Mouse (Mus musculus): Measurements from ENCODE around the gene Defa35.
"Not testable (repeated sequence)": the region's sequence is repeated elsewhere in the genome, so short reads cannot be mapped to it uniquely, and the experiment has no call there.

Defa35 gene

DNA sequence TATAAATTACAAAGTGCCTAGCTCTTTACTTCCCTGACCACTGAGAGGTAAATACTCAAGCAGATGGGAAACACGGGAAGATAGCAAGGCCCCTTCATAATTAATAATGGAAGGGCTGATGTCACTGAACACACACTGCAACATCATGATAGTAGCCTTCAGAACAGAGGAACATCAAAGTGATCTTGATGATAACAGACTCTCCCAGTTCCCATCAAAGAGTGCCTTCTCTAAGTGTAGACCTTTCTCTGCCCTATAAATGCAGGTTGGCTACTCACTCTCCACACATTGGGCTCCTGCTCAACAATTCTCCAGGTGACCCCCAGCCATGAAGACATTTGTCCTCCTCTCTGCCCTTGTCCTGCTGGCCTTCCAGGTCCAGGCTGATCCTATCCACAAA is at the start of gene Defa35:
TSS of gene Defa35 (plus strand) at position 301 of the 400 bp plus-strand sequence.
- not testable (repeated sequence) for DNase-seq (ENCODE audit: low spot score)

GRCm38 (mm10) chr8:21025245-21025644 is 39.6 kb upstream of the Defa35 start, which contains the start of gene Defa21:
Gene Defa21, plus strand, starts transcription at chr8:21025545.
- not testable (repeated sequence) for DNase-seq (ENCODE audit: low spot score)

- not testable (repeated sequence) for DNase-seq (ENCODE audit: low spot score)
Observed at GRCm38 (mm10) chr8:21054747-21055146, 10.1 kb upstream of the Defa35 start, which contains the start of gene Defa23. Gene Defa23, plus strand, starts transcription at chr8:21055047.

DNA sequence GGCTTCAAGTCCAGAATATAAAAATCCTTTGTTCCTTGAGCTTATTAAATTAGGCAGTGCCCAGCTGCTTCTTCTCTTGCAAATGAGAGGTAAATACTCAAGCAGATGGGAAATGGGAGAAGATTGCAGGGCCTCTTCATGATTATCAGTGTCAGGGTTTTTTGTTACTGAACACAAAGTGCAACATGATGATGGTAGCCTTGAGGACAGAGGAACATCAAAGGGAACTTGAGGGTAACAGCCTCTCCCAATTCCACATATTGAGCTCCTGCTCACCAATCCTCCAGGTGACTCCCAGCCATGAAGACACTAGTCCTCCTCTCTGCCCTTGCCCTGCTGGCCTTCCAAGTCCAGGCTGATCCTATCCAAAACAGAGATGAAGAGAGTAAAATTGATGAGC is 19.3 kb downstream of the Defa35 start, which contains the start of gene Defa25:
TSS of gene Defa25 (plus strand) at position 301 of the 400 bp plus-strand sequence.
- DNase-seq (ENCODE audit: low spot score), result not testable (repeated sequence)

DNA sequence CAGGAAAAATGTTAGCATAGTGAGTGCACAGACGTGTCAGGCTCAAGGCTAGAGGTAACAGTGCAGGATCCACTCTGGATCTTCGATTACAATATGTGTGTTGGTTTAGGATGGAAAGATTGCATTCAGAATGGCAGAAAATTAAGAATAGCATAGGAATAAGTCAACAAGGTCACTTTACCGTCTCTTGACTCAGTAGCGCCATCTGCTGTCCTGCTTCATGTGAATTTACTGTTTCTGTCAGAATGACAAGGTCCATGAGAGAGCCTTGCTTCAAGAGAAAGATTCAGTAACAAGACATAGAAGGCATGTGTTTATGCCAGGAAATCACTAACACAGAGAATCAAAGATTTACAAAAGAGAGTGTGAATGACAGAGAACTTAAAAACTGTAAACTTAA is 28.3 kb downstream of the Defa35 start:
- no peak for DNase-seq (ENCODE audit: low spot score)

DNA sequence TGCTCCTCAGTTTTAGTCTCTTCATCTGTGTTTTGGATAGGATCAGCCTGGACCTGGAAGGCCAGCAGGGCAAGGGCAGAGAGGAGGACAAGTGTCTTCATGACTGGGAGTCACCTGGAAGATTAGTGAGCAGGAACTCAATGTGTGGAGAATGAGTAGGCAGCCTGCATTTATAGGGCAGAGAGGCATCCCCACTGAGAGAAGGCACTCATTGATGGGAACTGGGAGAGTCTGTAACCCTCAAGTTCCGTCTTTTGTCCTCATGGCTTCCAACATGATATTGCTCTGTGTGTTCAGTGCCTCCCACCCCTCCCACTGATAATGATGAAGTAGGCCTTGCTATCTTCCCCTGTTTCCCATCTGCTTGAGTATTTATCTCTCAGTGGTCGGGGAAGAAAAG is 31.1 kb downstream of the Defa35 start, which contains the start of gene Gm14851:
TSS of gene Gm14851 (minus strand) at position 101 of the 400 bp plus-strand sequence.
- DNase-seq (ENCODE audit: low spot score), result not testable (repeated sequence)
